Mouse (Mus musculus): ENCODE measurements around the gene Hydin.

GRCm38 (mm10) chr8:110550343-110550742, 283.6 kb downstream of the Hydin start:
- peak; percentile 35 to 51 (median 35); a peak in 5 of 6 replicates for TF ChIP-seq CTCF (IDR thresholded peaks at IDR 0.05 in 2 of 3, conservative IDR thresholded peaks at IDR 0.05 in 1 of 3; ENCODE audit: control insufficient read depth in 1 of 3, insufficient read depth in 1 of 3, low read depth in 2 of 3, low read length in 3 of 3, poor library complexity in 1 of 3, severe bottlenecking in 1 of 3)
- no peak for TF ChIP-seq ETS1 (IDR thresholded peaks at IDR 0.05; ENCODE audit: low read depth, low read length)
- TF ChIP-seq GATA1 (IDR thresholded peaks at IDR 0.05; ENCODE audit: low read depth, low read length): no peak
- no peak for TF ChIP-seq POLR2A (IDR thresholded peaks at IDR 0.05; ENCODE audit: control insufficient read depth in 1 of 2, insufficient read depth in 1 of 2, low read depth in 1 of 2, low read length in 2 of 2, poor library complexity in 1 of 2)
- TF ChIP-seq EP300 (IDR thresholded peaks at IDR 0.05; ENCODE audit: low read depth in 1 of 2, low read length in 2 of 2): no peak
- no peak for TF ChIP-seq USF1 (IDR thresholded peaks at IDR 0.05; ENCODE audit: low read depth, low read length)

All from MEL (cell line).